Mouse (Mus musculus) MEL (cell line): Measurements from ENCODE around the gene Izumo1. TPM values are rescaled to one million over a fixed set of nuclear protein-coding genes. Genes with fewer than 3 reads are reported as not detected.

Experiments
- DNase-seq: peaks from one replicate; pipeline ENCODE4 v3.0.0; 2011; ENCODE audit warnings: low read depth, low spot score
- H3K27ac ChIP-seq: 2 replicates; pipeline ENCODE4 v1.5.1; 2012; ENCODE audit warnings: low read depth, mild to moderate bottlenecking, control low read depth, low read length, moderate library complexity; ENCODE audit not compliant: control insufficient read depth
- H3K27me3 ChIP-seq, 2 experiments: fragments of 150-350 bp in 1 of 2; sonication (generic) in 1 of 2; 2 replicates each; pipeline ENCODE4 v1.6.1; 2012; ENCODE audit warnings: low read length in 2 of 2, mild to moderate bottlenecking in 2 of 2, improper control_type of control experiment in 1 of 2, moderate library complexity in 1 of 2; ENCODE audit not compliant: insufficient read depth in 2 of 2, control insufficient read depth in 1 of 2
- H3K36me3 ChIP-seq, 2 experiments: 2 replicates each; pipeline ENCODE4 v1.6.1; 2012 to 2014; ENCODE audit warnings: low read length in 2 of 2, improper control_type of control experiment in 1 of 2, inconsistent platforms in 1 of 2, mild to moderate bottlenecking in 1 of 2; ENCODE audit not compliant: insufficient read depth in 2 of 2, control insufficient read depth in 1 of 2
- H3K4me1 ChIP-seq, 2 experiments: fragments of 150-350 bp in 1 of 2; sonication (generic) in 1 of 2; 2 replicates each; pipeline ENCODE4 v1.6.1; 2012; ENCODE audit warnings: low read length in 2 of 2, improper control_type of control experiment in 1 of 2, mild to moderate bottlenecking in 1 of 2; ENCODE audit not compliant: insufficient read depth in 2 of 2, control insufficient read depth in 1 of 2
- H3K4me3 ChIP-seq, 2 experiments: fragments of 150-350 bp in 1 of 2; sonication (generic) in 1 of 2; 2 replicates each; pipeline ENCODE4 v1.5.1; 2012; ENCODE audit warnings: low read depth in 2 of 2, low read length in 2 of 2, mild to moderate bottlenecking in 2 of 2, moderate library complexity in 2 of 2, control low read depth in 1 of 2, improper control_type of control experiment in 1 of 2; ENCODE audit not compliant: control insufficient read depth in 1 of 2, insufficient read depth in 1 of 2
- H3K79me2 ChIP-seq: 2 replicates; pipeline ENCODE4 v1.6.1; 2012; ENCODE audit warnings: mild to moderate bottlenecking, low read length, moderate library complexity; ENCODE audit not compliant: control insufficient read depth, poor library complexity, insufficient read depth
- H3K9ac ChIP-seq: 2 replicates; pipeline ENCODE4 v1.6.1; 2012; ENCODE audit warnings: low read depth, mild to moderate bottlenecking, control low read depth, low read length, moderate library complexity; ENCODE audit not compliant: control insufficient read depth, poor library complexity, severe bottlenecking
- H3K9me3 ChIP-seq: fragments of 150-350 bp; sonication (generic); replicated peaks from 2 replicates; pipeline ENCODE4 v1.6.1; 2012; ENCODE audit warnings: mild to moderate bottlenecking, low read length, improper control_type of control experiment, moderate library complexity; ENCODE audit not compliant: insufficient read depth
- BHLHE40 ChIP-seq: IDR thresholded peaks from 2 replicates; pipeline ENCODE4 v1.6.1; 2012; ENCODE audit warnings: low read depth, mild to moderate bottlenecking, inconsistent platforms, low read length, improper control_type of control experiment, borderline replicate concordance
- CHD1 ChIP-seq: IDR thresholded peaks from 2 replicates; pipeline ENCODE4 v1.6.1; 2012; ENCODE audit warnings: low read depth, mild to moderate bottlenecking, inconsistent platforms, low read length, improper control_type of control experiment
- CHD2 ChIP-seq: IDR thresholded peaks from 2 replicates; pipeline ENCODE4 v1.6.1; 2011; ENCODE audit warnings: low read length, improper control_type of control experiment
- CTCF ChIP-seq, 3 experiments: IDR thresholded peaks in 2 of 3; conservative IDR thresholded peaks in 1 of 3; 2 replicates each; pipeline ENCODE4 v1.5.1; 2011 to 2012; ENCODE audit warnings: low read length in 3 of 3, low read depth in 2 of 3, mild to moderate bottlenecking in 2 of 3, improper control_type of control experiment in 1 of 3, inconsistent platforms in 1 of 3, mixed read lengths in 1 of 3, moderate library complexity in 1 of 3; ENCODE audit not compliant: control insufficient read depth in 1 of 3, insufficient read depth in 1 of 3, poor library complexity in 1 of 3, severe bottlenecking in 1 of 3
- E2F4 ChIP-seq: IDR thresholded peaks from 2 replicates; pipeline ENCODE4 v1.6.1; 2011; ENCODE audit warnings: low read depth, low read length, improper control_type of control experiment, borderline replicate concordance
- ELF1 ChIP-seq: IDR thresholded peaks from 2 replicates; pipeline ENCODE4 v1.6.1; 2014; ENCODE audit warnings: low read depth, mild to moderate bottlenecking, inconsistent platforms, low read length, improper control_type of control experiment, moderate library complexity
- EP300 ChIP-seq, 2 experiments: IDR thresholded peaks; 2 replicates each; pipeline ENCODE4 v1.6.1; 2011; ENCODE audit warnings: improper control_type of control experiment in 2 of 2, low read length in 2 of 2, low read depth in 1 of 2, mild to moderate bottlenecking in 1 of 2
- ETS1 ChIP-seq: IDR thresholded peaks from 2 replicates; pipeline ENCODE4 v1.6.1; 2012; ENCODE audit warnings: low read depth, mild to moderate bottlenecking, inconsistent platforms, low read length, improper control_type of control experiment, moderate library complexity
- GABPA ChIP-seq: IDR thresholded peaks from 2 replicates; pipeline ENCODE4 v1.6.1; 2012; ENCODE audit warnings: low read depth, mild to moderate bottlenecking, inconsistent platforms, low read length, improper control_type of control experiment, moderate library complexity
- GATA1 ChIP-seq: IDR thresholded peaks from 2 replicates; pipeline ENCODE4 v1.6.1; 2011; ENCODE audit warnings: low read depth, low read length, improper control_type of control experiment
- HCFC1 ChIP-seq: IDR thresholded peaks from 2 replicates; pipeline ENCODE4 v1.6.1; 2012; ENCODE audit warnings: low read depth, mild to moderate bottlenecking, inconsistent platforms, low read length, improper control_type of control experiment, moderate library complexity
- KAT2A ChIP-seq: conservative IDR thresholded peaks from 2 replicates; pipeline ENCODE4 v1.6.1; 2012; ENCODE audit warnings: low read depth, low read length, improper control_type of control experiment, inconsistent platforms
- MAFK ChIP-seq: IDR thresholded peaks from 2 replicates; pipeline ENCODE4 v1.6.1; 2011; ENCODE audit warnings: low read depth, mild to moderate bottlenecking, low read length, improper control_type of control experiment, borderline replicate concordance
- MAX ChIP-seq: IDR thresholded peaks from 2 replicates; pipeline ENCODE4 v1.6.1; 2011; ENCODE audit warnings: low read length, improper control_type of control experiment
- MAZ ChIP-seq: IDR thresholded peaks from 2 replicates; pipeline ENCODE4 v1.6.1; 2012; ENCODE audit warnings: low read depth, mild to moderate bottlenecking, inconsistent platforms, low read length, improper control_type of control experiment
- MEF2A ChIP-seq: IDR thresholded peaks from 2 replicates; pipeline ENCODE4 v1.6.1; 2014; ENCODE audit warnings: low read depth, mild to moderate bottlenecking, inconsistent platforms, low read length, improper control_type of control experiment; ENCODE audit not compliant: poor library complexity, insufficient replicate concordance, severe bottlenecking; ENCODE audit errors: extremely low read depth
- MXI1 ChIP-seq: IDR thresholded peaks from 2 replicates; pipeline ENCODE4 v1.6.1; 2011; ENCODE audit warnings: mild to moderate bottlenecking, low read depth, low read length, improper control_type of control experiment
- MYB ChIP-seq: IDR thresholded peaks from 2 replicates; pipeline ENCODE4 v1.6.1; 2011; ENCODE audit warnings: mild to moderate bottlenecking, low read depth, low read length, improper control_type of control experiment
- MYC ChIP-seq: IDR thresholded peaks from 2 replicates; pipeline ENCODE4 v1.6.1; 2011; ENCODE audit warnings: low read depth, mild to moderate bottlenecking, low read length, improper control_type of control experiment, moderate library complexity
- NELFE ChIP-seq: IDR thresholded peaks from 2 replicates; pipeline ENCODE4 v1.6.1; 2011; ENCODE audit warnings: low read depth, low read length, improper control_type of control experiment
- NRF1 ChIP-seq: IDR thresholded peaks from 2 replicates; pipeline ENCODE4 v1.6.1; 2014; ENCODE audit warnings: low read depth, mild to moderate bottlenecking, inconsistent platforms, low read length, improper control_type of control experiment, moderate library complexity; ENCODE audit not compliant: poor library complexity, insufficient read depth, severe bottlenecking
- POLR2A ChIP-seq, 2 experiments: IDR thresholded peaks; 2 replicates each; pipeline ENCODE4 v1.6.1; 2011 to 2012; ENCODE audit warnings: low read length in 2 of 2, mild to moderate bottlenecking in 2 of 2, control low read depth in 1 of 2, improper control_type of control experiment in 1 of 2, low read depth in 1 of 2, moderate library complexity in 1 of 2; ENCODE audit not compliant: control insufficient read depth in 1 of 2, insufficient read depth in 1 of 2, poor library complexity in 1 of 2
- POLR2AphosphoS2 ChIP-seq: IDR thresholded peaks from 2 replicates; pipeline ENCODE4 v1.6.1; 2011; ENCODE audit warnings: low read length, improper control_type of control experiment
- POLR2AphosphoS5 ChIP-seq: IDR thresholded peaks from 2 replicates; pipeline ENCODE4 v1.6.1; 2012; ENCODE audit warnings: low read depth, borderline replicate concordance, mild to moderate bottlenecking, inconsistent platforms, low read length, moderate library complexity, mixed read lengths
- RAD21 ChIP-seq: IDR thresholded peaks from 2 replicates; pipeline ENCODE4 v1.6.1; 2011; ENCODE audit warnings: mild to moderate bottlenecking, low read depth, low read length, improper control_type of control experiment
- RCOR1 ChIP-seq: IDR thresholded peaks from 2 replicates; pipeline ENCODE4 v1.6.1; 2012; ENCODE audit warnings: low read depth, mild to moderate bottlenecking, inconsistent platforms, low read length, improper control_type of control experiment
- SIN3A ChIP-seq: IDR thresholded peaks from 2 replicates; pipeline ENCODE4 v1.6.1; 2012; ENCODE audit warnings: low read length, improper control_type of control experiment, inconsistent platforms
- SMC3 ChIP-seq: IDR thresholded peaks from 2 replicates; pipeline ENCODE4 v1.6.1; 2011; ENCODE audit warnings: low read depth, low read length, improper control_type of control experiment
- TAL1 ChIP-seq: IDR thresholded peaks from 2 replicates; pipeline ENCODE4 v1.6.1; 2012; ENCODE audit warnings: mild to moderate bottlenecking, inconsistent platforms, low read length, moderate library complexity, mixed read lengths
- TBP ChIP-seq: IDR thresholded peaks from 2 replicates; pipeline ENCODE4 v1.8.0; 2011; ENCODE audit warnings: low read depth, low read length, improper control_type of control experiment
- TCF12 ChIP-seq: IDR thresholded peaks from 2 replicates; pipeline ENCODE4 v1.6.1; 2014; ENCODE audit warnings: low read depth, mild to moderate bottlenecking, inconsistent platforms, low read length, improper control_type of control experiment, moderate library complexity
- UBTF ChIP-seq: IDR thresholded peaks from 2 replicates; pipeline ENCODE4 v1.6.1; 2012; ENCODE audit warnings: low read depth, mild to moderate bottlenecking, inconsistent platforms, low read length, improper control_type of control experiment, moderate library complexity, borderline replicate concordance; ENCODE audit not compliant: insufficient read depth
- USF1 ChIP-seq: IDR thresholded peaks from 2 replicates; pipeline ENCODE4 v1.6.1; 2014; ENCODE audit warnings: low read depth, mild to moderate bottlenecking, inconsistent platforms, low read length, improper control_type of control experiment, moderate library complexity
- USF2 ChIP-seq, 2 experiments: IDR thresholded peaks; 2 replicates each; pipeline ENCODE4 v1.6.1; 2011 to 2012; ENCODE audit warnings: improper control_type of control experiment in 2 of 2, low read length in 2 of 2, borderline replicate concordance in 1 of 2, inconsistent platforms in 1 of 2, low read depth in 1 of 2, mild to moderate bottlenecking in 1 of 2; ENCODE audit not compliant: insufficient read depth in 1 of 2
- ZC3H11A ChIP-seq: IDR thresholded peaks from 2 replicates; pipeline ENCODE4 v1.6.1; 2012; ENCODE audit warnings: low read depth, mild to moderate bottlenecking, inconsistent platforms, low read length, improper control_type of control experiment
- ZKSCAN1 ChIP-seq: IDR thresholded peaks from 2 replicates; pipeline ENCODE4 v1.6.1; 2012; ENCODE audit warnings: low read depth, mild to moderate bottlenecking, inconsistent platforms, low read length, improper control_type of control experiment, moderate library complexity
- ZMIZ1 ChIP-seq: IDR thresholded peaks from 2 replicates; pipeline ENCODE4 v1.6.1; 2012; ENCODE audit warnings: low read depth, mild to moderate bottlenecking, inconsistent platforms, low read length, improper control_type of control experiment, moderate library complexity
- ZNF384 ChIP-seq: IDR thresholded peaks from 2 replicates; pipeline ENCODE4 v1.6.1; 2012; ENCODE audit warnings: low read depth, mild to moderate bottlenecking, inconsistent platforms, low read length, improper control_type of control experiment
- polyA plus RNA-seq, 2 experiments: library from polyadenylated mRNA; stranded (reverse) in 1 of 2; unstranded in 1 of 2; fragments of >175 nt in 1 of 2; fragments of >200 nt in 1 of 2; gene quantifications; 2 replicates each; pipeline versions ENCODE4 v1.2.1 to v1.2.4; 2012; ENCODE audit warnings: low replicate concordance in 2 of 2, low read depth in 1 of 2; ENCODE audit not compliant: insufficient read length in 2 of 2, insufficient read depth in 1 of 2, missing spikeins in 1 of 2
- total RNA-seq: library from RNA; depleted of rRNA; stranded (reverse); fragments of 300-350 nt; gene quantifications from 2 replicates; pipeline ENCODE4 v1.2.3, GENCODE M21; 2012

The Izumo1 gene
- total and polyA plus RNA-seq, 3 experiments = 0.04 TPM; not detected in 2

DNA sequence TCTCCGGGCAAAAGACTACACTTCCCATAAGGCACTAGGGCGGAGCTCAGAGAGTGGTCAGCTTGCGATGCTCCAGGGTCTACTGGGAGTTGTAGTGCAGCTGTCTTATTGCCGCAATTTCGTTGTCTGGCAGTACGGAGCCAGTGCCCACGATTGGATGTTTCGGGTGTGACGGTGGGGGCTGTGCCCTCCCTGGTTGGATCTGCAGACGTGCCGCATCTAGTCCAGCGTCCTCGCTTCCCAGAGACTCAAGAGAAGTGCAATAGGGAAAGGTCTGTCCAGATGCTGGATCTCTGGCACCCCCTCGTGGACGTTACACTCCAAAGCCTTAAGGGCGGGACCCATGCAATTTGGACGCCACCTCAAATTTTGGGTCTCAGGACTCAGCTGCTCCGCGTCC is 32.4 kb upstream of the Izumo1 start:
- H3K27ac ChIP-seq = no peak overlapping the region
- peaks cover 0 to 18% of the 10 kb centered on the region in 2 experiments; a peak in 3 of 4 replicates for H3K36me3 ChIP-seq
- H3K4me3 ChIP-seq = no peak overlapping the region
- no peak overlapping the region for H3K9ac ChIP-seq
- peak; percentile 67 for DNase-seq
- H3K27me3 ChIP-seq = no peaks in the 10 kb centered on the region
- no peaks in the 10 kb centered on the region for H3K79me2 ChIP-seq
- H3K9me3 ChIP-seq = no peaks in the 10 kb centered on the region
- H3K4me1 ChIP-seq = peaks cover 3 to 8% of the 10 kb centered on the region in 2 experiments; a peak in 3 of 4 replicates
- TF ChIP-seq NELFE (no peak), ETS1 (no peak), RAD21 (peak; percentile 71), E2F4 (no peak), NRF1 (no peak), MAZ (no peak), POLR2AphosphoS5 (no peak), TAL1 (no peak), POLR2A (IDR thresholded peaks at IDR 0.05; ENCODE audit: control insufficient read depth in 1 of 2, insufficient read depth in 1 of 2, low read depth in 1 of 2, low read length in 2 of 2, poor library complexity in 1 of 2) (no peak), CHD2 (no peak), USF2 (IDR thresholded peaks at IDR 0.05; ENCODE audit: borderline replicate concordance in 1 of 2, insufficient read depth in 1 of 2, low read depth in 1 of 2, low read length in 2 of 2) (no peak), POLR2AphosphoS2 (no peak), MXI1 (no peak), RCOR1 (no peak), CTCF (IDR thresholded peaks at IDR 0.05 in 2 of 3, conservative IDR thresholded peaks at IDR 0.05 in 1 of 3; ENCODE audit: control insufficient read depth in 1 of 3, insufficient read depth in 1 of 3, low read depth in 2 of 3, low read length in 3 of 3, poor library complexity in 1 of 3, severe bottlenecking in 1 of 3) (peak; percentile 46 to 79 (median 74); a peak in 5 of 6 replicates), GABPA (no peak), MYC (no peak), CHD1 (no peak), ZC3H11A (peak; percentile 49; the same call in 1 of the 2 replicates), SIN3A (peak; percentile 34; the same call in 1 of the 2 replicates), BHLHE40 (no peak), USF1 (no peak), MEF2A (no peak), ZMIZ1 (no peak), MAX (no peak), TBP (no peak), MYB (no peak), TCF12 (no peak), KAT2A (peak; percentile 56; the same call in 1 of the 2 replicates), ELF1 (no peak), HCFC1 (peak; percentile 89), GATA1 (no peak), EP300 (IDR thresholded peaks at IDR 0.05; ENCODE audit: low read depth in 1 of 2, low read length in 2 of 2) (no peak), SMC3 (peak; percentile 66), ZNF384 (no peak), ZKSCAN1 (no peak), UBTF (no peak), MAFK (no peak)
